Mouse (Mus musculus) lung, postnatal 0 days (tissue): Measurements from ENCODE around the gene 9930021J03Rik.

ENCODE experiments used
- CTCF ChIP-seq: IDR thresholded peaks from 2 replicates; pipeline ENCODE4 v1.5.1; 2016; ENCODE audit warnings: antibody characterized with exemption, mild to moderate bottlenecking
- EP300 ChIP-seq: IDR thresholded peaks from 2 replicates; pipeline ENCODE4 v1.6.1; 2016; ENCODE audit warnings: antibody characterized with exemption, mild to moderate bottlenecking, control low read depth

- no peak for TF ChIP-seq CTCF
- TF ChIP-seq EP300: no peak; the same call in 1 of the 2 replicates
These were observed at the start of gene 9930021J03Rik for GRCm38 (mm10) chr19:29805917-29806785.
